Mouse (Mus musculus) spleen, adult 2 months (tissue): Measurements from ENCODE around the gene Fam221b.

Source experiments
- CTCF ChIP-seq: fragments of 200-500 bp; IDR thresholded peaks from 2 replicates; pipeline ENCODE4 v1.5.1; 2011; ENCODE audit warnings: mild to moderate bottlenecking, inconsistent platforms; ENCODE audit not compliant: insufficient read depth, insufficient read length, insufficient replicate concordance; ENCODE audit errors: extremely low read depth
- POLR2A ChIP-seq: fragments of 200-500 bp; IDR thresholded peaks from 2 replicates; pipeline ENCODE4 v1.6.1; 2011; ENCODE audit warnings: low read depth, low read length, inconsistent platforms

DNA sequence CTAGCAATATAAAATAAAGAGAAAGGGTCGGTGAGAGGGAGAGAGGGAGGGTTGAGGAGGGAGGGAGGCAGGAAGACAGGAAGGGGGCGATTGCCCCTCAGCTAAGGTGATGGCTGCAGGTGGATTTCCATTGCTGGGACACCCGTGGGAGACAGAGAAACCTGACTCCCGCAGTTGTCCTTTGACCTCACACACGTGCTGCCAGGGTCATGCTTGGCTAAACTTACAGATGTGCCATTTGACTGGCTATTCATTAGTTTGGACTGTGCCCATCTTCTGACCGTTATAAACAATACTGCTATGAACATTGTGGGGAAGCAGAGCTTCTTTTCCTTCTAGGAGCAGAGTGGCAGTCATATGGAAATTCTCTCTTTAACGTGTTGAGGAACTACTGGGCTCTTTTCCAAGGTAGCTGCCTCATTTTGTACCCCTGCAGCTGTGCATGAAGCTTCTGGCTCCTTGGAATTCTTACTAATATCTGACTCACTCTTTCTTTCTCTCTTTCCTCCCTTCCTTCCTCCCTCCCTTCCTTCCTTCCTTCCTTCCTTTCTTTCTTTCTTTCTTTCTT is 44.8 kb upstream of the Fam221b start:
- no peak for TF ChIP-seq CTCF
- no peak for TF ChIP-seq POLR2A
